Mouse (Mus musculus): ENCODE measurements around the gene Car2. TPM values are rescaled to one million over a fixed set of nuclear protein-coding genes. Genes with fewer than 3 reads are reported as not detected.

The Car2 gene
- polyA plus RNA-seq, 2 experiments: 13.9 to 20.6 TPM

- H3K9ac ChIP-seq (ENCODE audit: low read depth, low read length, severe bottlenecking): no peak overlapping the region
- DNase-seq (ENCODE audit: low spot score) (no peak), ATAC-seq (ENCODE audit: low FRiP score, low read depth) (no peak)
- no peaks in the 10 kb centered on the region for H3K36me3 ChIP-seq (ENCODE audit: control insufficient read depth, insufficient read depth, low read length)
- H3K9me3 ChIP-seq (ENCODE audit: control insufficient read depth, low read length): no peaks in the 10 kb centered on the region
- H3K4me3 ChIP-seq (replicated peaks; ENCODE audit: low read length): no peak overlapping the region
- WGBS: 78% methylated on average over 6 of the region's 6 CpGs
- no peaks in the 10 kb centered on the region for H3K4me1 ChIP-seq (ENCODE audit: control insufficient read depth, insufficient read depth, low read length)
- TF ChIP-seq POLR2A (IDR thresholded peaks at IDR 0.05; ENCODE audit: borderline replicate concordance, extremely low read depth, insufficient read depth, insufficient read length): no peak
- H3K27me3 ChIP-seq (ENCODE audit: control insufficient read depth, insufficient read depth, low read length): no peaks in the 10 kb centered on the region
- no peak overlapping the region for H3K4me2 ChIP-seq (replicated peaks; ENCODE audit: low read depth, low read length, severe bottlenecking)
- no peak overlapping the region for H3K27ac ChIP-seq (replicated peaks; ENCODE audit: low read depth, low read length)
These were observed 62.2 kb downstream of the Car2 start for GRCm38 (mm10) chr3:14948067-14948800.

GRCm38 (mm10) chr3:14950031-14950430 lies 64.0 kb downstream of the Car2 start:
- Histone ChIP-seq H3K36me3 (ENCODE audit: control insufficient read depth, insufficient read depth, low read length) (no peaks in the 10 kb centered on the region), H3K27ac (replicated peaks; ENCODE audit: low read depth, low read length) (no peak overlapping the region), H3K4me1 (ENCODE audit: control insufficient read depth, insufficient read depth, low read length) (no peaks in the 10 kb centered on the region), H3K9me3 (ENCODE audit: control insufficient read depth, low read length) (no peaks in the 10 kb centered on the region), H3K9ac (ENCODE audit: low read depth, low read length, severe bottlenecking) (no peak overlapping the region), H3K27me3 (ENCODE audit: control insufficient read depth, insufficient read depth, low read length) (no peaks in the 10 kb centered on the region), H3K4me2 (replicated peaks; ENCODE audit: low read depth, low read length, severe bottlenecking) (no peak overlapping the region), H3K4me3 (replicated peaks; ENCODE audit: low read length) (no peak overlapping the region)
- no peak for TF ChIP-seq POLR2A (IDR thresholded peaks at IDR 0.05; ENCODE audit: borderline replicate concordance, extremely low read depth, insufficient read depth, insufficient read length)
- WGBS: 91% methylated on average over 2 of the region's 2 CpGs
- DNase-seq (ENCODE audit: low spot score): no peak
- ATAC-seq (ENCODE audit: low FRiP score, low read depth): no peak

Other genes with a start within 250 kb of the Car2 start
- gene Car13, start 244.5 kb upstream of the Car2 start, polyA plus RNA-seq (2012; rRNA removed): 3.6 and 3.7 TPM in 2 replicates
- gene Car13, start 244.5 kb upstream of the Car2 start, polyA plus RNA-seq (2014; fragmentation: Nextera tagmentation; extraction: Ambion mirVana): 2.8 and 3.8 TPM in 2 replicates
- 0.23 and 0.60 TPM in 2 replicates for gene Car1, start 77.9 kb upstream of the Car2 start, polyA plus RNA-seq (2012; rRNA removed)
- gene Car1, start 77.9 kb upstream of the Car2 start, polyA plus RNA-seq (2014; fragmentation: Nextera tagmentation; extraction: Ambion mirVana): 0.22 and 0.70 TPM in 2 replicates
- gene Car3, start 22.8 kb upstream of the Car2 start, polyA plus RNA-seq (2012; rRNA removed): 11.3 and 13.3 TPM in 2 replicates
- gene Car3, start 22.8 kb upstream of the Car2 start, polyA plus RNA-seq (2014; fragmentation: Nextera tagmentation; extraction: Ambion mirVana): 24.9 and 35.0 TPM in 2 replicates

Measured in limb, embryonic 14.5 days (tissue).